Mouse (Mus musculus): ENCODE data around the gene Spty2d1. TPM values are rescaled to one million over a fixed set of nuclear protein-coding genes. Genes with fewer than 3 reads are reported as not detected.
A peak's percentile ranks its signal among the peaks of the same experiment; 100 is the strongest.

Gene Spty2d1
- polyA plus RNA-seq (2016; fragmentation: Nextera tagmentation; extraction: Ambion mirVana) = 12.4 and 12.8 TPM in 2 replicates

DNA sequence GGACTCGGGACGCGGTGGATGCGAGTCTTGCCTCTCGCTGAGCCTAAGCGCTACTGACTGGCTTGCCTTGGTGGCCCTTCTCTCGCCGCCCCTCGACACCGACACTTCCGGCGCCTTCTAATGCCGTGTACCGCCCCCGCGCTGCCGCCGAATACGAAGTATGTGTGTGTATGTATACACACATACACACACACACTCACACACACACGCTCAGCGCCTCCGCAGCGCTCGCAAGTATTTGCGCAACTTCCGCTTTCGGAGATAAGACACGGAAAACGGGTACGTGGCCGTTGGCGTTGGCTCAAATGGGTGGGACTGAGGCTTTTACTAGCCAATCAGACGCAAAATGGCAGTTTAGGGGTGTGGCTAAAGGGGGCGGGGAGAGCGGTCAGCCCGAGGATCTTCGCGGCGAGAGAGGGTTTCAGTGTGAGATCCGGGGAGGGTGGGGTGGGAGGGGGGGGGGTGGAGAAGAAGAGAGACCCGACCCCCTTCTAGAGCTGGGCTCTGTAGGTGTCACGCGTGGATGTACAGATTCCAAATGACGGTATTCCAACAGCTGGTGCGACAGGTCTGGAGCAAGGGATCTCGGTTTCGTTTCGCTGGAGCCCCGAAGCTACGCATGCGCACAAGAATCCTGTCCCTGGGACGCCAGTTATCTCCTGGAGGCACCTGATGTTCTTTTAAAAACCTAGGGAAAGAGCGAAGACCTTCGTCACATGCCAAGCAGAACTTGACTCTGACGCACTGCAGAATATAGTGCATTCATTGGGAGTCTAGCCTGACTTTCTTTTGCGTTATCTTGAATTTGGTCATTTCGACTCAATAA, at the start of gene Spty2d1:
Gene Spty2d1, minus strand, starts transcription at position 244 of the 826 bp plus-strand sequence.
- H3K4me3 ChIP-seq = peak within 1 kb of the TSS; percentile 81
- H3K27me3 ChIP-seq (replicated peaks; ENCODE audit: low read depth, poor library complexity, severe bottlenecking) = no peaks in the 10 kb centered on the region
- DNase-seq (ENCODE audit: low spot score) = peak; percentile 94
- no peaks in the 10 kb centered on the region for H3K36me3 ChIP-seq (replicated peaks)
- WGBS = 1% methylated on average over 57 of the region's 57 CpGs
- H3K9me3 ChIP-seq = no peaks in the 10 kb centered on the region
- H3K27ac ChIP-seq (replicated peaks) = peak within 1 kb of the TSS; percentile 89
- H3K4me1 ChIP-seq = peaks cover 27% of the 10 kb centered on the region

DNA sequence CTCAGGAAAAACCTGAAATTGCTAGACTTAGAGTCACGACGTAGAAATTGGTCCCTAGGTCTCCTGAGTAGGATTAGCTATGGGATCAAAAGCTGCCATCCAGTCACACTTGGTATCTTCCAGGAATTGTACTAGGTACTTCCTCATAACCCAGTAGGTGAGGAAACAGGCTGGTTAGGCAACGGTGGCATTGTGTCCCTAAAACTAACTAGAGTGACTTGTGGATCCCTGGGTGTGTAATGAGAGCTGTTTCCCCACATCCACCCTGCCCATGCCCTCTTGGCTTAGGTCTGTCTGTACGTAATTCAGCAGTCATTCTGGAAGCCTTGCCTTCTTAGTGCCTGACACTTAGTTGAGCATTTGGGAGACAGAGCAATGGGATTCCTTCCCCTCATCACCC, 48.1 kb upstream of the Spty2d1 start:
- Histone ChIP-seq H3K36me3 (replicated peaks) (peaks cover 16% of the 10 kb centered on the region), H3K27ac (replicated peaks) (no peak overlapping the region), H3K9me3 (no peaks in the 10 kb centered on the region), H3K4me3 (no peak overlapping the region), H3K27me3 (replicated peaks; ENCODE audit: low read depth, poor library complexity, severe bottlenecking) (no peaks in the 10 kb centered on the region), H3K4me1 (peaks cover 14% of the 10 kb centered on the region)
- DNase-seq (ENCODE audit: low spot score) = no peak
- WGBS = 84% methylated on average over 4 of the region's 4 CpGs

DNA sequence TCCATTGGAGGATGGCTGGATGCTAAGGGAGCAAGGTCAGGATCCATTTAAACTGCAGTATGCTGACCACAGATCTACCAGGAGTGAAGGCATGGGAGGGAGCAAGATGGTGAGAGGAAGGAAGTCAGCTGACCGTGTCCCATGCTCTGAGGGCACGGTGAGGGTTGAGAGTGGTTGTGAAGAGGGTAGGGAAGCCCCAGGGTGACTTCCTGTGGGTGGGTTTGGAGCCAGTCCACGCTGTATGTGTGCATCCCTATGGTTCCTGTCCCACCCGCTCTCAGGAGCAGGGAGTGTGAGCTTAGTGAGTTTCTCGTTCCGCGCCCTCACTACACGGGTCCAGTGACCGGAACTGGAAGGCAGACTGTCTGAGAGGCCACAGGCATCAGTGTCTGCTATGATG, 47.5 kb upstream of the Spty2d1 start:
- 75% methylated on average over 9 of the region's 9 CpGs for WGBS
- no peak overlapping the region for H3K27ac ChIP-seq (replicated peaks)
- H3K27me3 ChIP-seq (replicated peaks; ENCODE audit: low read depth, poor library complexity, severe bottlenecking) = no peaks in the 10 kb centered on the region
- no peak overlapping the region for H3K4me3 ChIP-seq
- H3K9me3 ChIP-seq = no peaks in the 10 kb centered on the region
- H3K36me3 ChIP-seq (replicated peaks) = peaks cover 16% of the 10 kb centered on the region
- H3K4me1 ChIP-seq = peaks cover 19% of the 10 kb centered on the region
- DNase-seq (ENCODE audit: low spot score) = no peak

DNA sequence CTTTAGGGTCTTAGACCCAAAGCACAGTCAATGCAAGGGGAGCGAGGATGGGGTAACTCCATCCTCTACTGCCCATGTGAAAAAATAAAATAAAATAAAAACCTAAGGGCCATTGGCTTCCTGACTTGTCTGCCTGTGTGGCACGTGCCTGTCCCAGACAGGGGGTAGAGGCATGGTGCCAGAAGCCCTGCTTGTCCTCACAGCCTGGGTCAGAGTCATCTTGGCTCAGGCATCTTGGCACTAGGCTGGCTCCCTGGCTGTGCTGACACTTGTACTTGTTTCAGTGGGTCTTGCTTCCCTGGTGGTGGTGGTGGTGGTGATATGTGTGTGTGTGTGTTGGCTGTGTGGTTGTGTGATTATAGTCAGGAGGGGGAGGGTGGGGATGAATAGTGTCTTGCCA, 46.5 kb upstream of the Spty2d1 start:
- 75% methylated on average over 2 of the region's 2 CpGs for WGBS
- H3K4me3 ChIP-seq = no peak overlapping the region
- H3K27ac ChIP-seq (replicated peaks) = no peak overlapping the region
- H3K4me1 ChIP-seq = peaks cover 22% of the 10 kb centered on the region
- peaks cover 2% of the 10 kb centered on the region; the same call in 1 of the 2 replicates for H3K27me3 ChIP-seq (replicated peaks; ENCODE audit: low read depth, poor library complexity, severe bottlenecking)
- H3K36me3 ChIP-seq (replicated peaks) = peaks cover 16% of the 10 kb centered on the region
- DNase-seq (ENCODE audit: low spot score) = no peak
- H3K9me3 ChIP-seq = no peaks in the 10 kb centered on the region

DNA sequence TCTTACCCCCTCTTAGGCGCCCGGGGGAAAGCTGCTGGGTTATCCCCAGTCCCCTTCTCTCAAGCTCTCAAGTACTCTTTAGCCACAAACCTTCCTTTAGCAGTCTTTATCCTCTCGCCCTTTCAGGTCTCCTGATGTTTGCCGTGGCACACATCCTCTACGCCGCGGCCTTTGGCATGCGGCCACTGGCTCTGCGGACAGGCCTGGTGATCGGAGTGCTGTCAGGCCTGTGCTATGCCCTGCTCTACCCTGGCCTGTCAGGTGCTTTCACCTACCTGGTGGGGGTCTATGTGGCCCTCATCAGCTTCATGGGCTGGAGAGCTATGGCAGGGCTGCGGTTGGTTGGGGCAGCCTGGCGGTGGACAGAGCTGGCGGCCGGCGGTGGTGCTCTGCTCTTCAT, 45.1 kb upstream of the Spty2d1 start:
- no peaks in the 10 kb centered on the region for H3K9me3 ChIP-seq
- H3K27ac ChIP-seq (replicated peaks) = no peak overlapping the region
- DNase-seq (ENCODE audit: low spot score) = no peak
- peaks cover 9% of the 10 kb centered on the region; the same call in 1 of the 2 replicates for H3K27me3 ChIP-seq (replicated peaks; ENCODE audit: low read depth, poor library complexity, severe bottlenecking)
- H3K4me3 ChIP-seq = no peak overlapping the region
- H3K4me1 ChIP-seq = peaks cover 22% of the 10 kb centered on the region
- 96% methylated on average over 15 of the region's 15 CpGs for WGBS
- peaks cover 16% of the 10 kb centered on the region for H3K36me3 ChIP-seq (replicated peaks)

DNA sequence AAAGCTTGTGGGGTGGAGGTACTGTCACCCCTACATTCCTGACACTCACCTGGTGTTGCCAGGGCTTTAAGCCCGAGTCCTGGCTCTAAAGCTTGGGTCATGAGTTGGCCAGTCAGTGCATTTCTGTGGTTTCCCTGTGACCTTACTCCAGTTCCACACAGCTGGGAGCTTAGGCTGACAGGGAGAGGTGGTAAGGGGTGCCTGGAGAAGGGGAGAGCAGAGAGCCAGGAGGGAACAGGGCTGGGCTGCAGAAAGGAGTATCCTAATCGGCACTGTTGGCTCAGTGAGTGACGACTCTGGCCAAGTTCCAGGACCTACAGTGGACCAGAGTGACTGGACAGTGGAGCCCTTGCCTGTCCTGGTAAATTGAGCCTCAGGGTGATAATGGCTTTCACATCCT, 44.1 kb upstream of the Spty2d1 start:
- H3K4me1 ChIP-seq = peaks cover 22% of the 10 kb centered on the region
- 36% methylated on average over 3 of the region's 3 CpGs for WGBS
- H3K36me3 ChIP-seq (replicated peaks) = peaks cover 16% of the 10 kb centered on the region
- no peak for DNase-seq (ENCODE audit: low spot score)
- peaks cover 9% of the 10 kb centered on the region; the same call in 1 of the 2 replicates for H3K27me3 ChIP-seq (replicated peaks; ENCODE audit: low read depth, poor library complexity, severe bottlenecking)
- 0 out of 2 replicates have a peak overlapping the region, but pooled peaks have one; percentile 1 for H3K27ac ChIP-seq (replicated peaks)
- peak overlapping the region; percentile 93; the same call in 1 of the 2 replicates for H3K4me3 ChIP-seq
- H3K9me3 ChIP-seq = no peaks in the 10 kb centered on the region

DNA sequence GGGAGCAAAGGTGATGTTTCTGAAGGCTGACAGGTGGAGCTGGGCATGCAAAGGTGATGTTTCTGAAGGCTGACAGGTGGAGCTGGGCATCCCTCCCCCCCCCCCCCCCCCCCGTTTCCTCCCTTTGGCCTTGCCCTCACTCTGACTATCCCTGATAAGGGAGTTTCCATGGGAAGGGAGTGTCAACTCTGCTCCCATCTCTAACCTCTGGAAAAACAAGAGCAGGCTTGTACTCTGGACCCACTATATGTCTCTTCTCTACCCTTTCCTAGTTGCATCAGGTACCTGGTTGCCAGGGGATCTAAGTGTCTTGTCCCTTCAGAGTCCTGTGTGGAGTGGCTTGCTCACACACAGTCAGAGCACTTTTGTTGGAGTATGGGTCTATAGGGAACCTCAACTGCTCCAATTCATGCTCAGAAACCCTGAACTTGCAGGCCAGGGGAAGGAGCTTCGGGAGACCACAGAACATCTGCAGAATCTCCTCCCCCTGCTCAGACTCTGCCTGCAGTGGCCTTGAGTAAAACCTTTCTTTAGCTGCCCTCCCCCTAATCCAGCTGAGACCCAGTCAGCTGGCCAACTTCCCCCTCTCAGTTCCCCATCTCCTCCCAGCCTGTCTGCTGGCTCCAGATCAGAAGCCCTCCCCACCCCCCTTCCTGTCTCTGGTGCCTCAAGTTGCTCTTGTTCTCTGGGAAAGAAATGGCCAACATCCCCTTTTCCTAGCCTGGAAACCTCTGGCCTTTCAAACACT, 43.4 kb upstream of the Spty2d1 start:
- 9% methylated on average over 2 of the region's 2 CpGs for WGBS
- peak; percentile 28 for DNase-seq (ENCODE audit: low spot score)
- H3K27ac ChIP-seq (replicated peaks) = 0 out of 2 replicates have a peak overlapping the region, but pooled peaks have one; percentile 14
- H3K4me1 ChIP-seq = peaks cover 22% of the 10 kb centered on the region
- H3K4me3 ChIP-seq = peak overlapping the region; percentile 93
- peaks cover 9% of the 10 kb centered on the region; the same call in 1 of the 2 replicates for H3K27me3 ChIP-seq (replicated peaks; ENCODE audit: low read depth, poor library complexity, severe bottlenecking)
- H3K36me3 ChIP-seq (replicated peaks) = peaks cover 16% of the 10 kb centered on the region
- H3K9me3 ChIP-seq = no peaks in the 10 kb centered on the region

DNA sequence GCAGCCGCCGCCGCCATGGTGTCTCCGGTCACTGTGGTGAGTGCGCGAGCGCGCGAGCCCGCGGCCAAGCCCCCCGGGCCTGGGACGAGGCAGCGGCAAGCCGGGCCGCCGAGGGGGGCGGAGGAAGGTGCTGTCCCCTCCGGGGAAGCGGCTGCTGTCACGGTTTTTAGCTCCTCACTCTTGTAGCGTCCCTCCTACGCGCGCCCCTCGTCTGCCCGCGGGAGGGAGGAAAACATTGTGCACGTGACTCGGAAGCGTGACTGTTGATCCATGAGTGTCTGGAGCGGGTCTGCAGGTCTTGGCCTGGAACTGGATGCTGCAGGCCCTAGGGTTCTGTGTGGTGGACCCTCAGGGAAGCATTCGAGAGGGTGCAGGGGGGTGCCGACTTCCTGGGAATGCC, 42.6 kb upstream of the Spty2d1 start:
- DNase-seq (ENCODE audit: low spot score) = no peak
- under 1% methylated on average over 34 of the region's 34 CpGs for WGBS
- H3K4me3 ChIP-seq = peak overlapping the region; percentile 93
- H3K27me3 ChIP-seq (replicated peaks; ENCODE audit: low read depth, poor library complexity, severe bottlenecking) = peaks cover 9% of the 10 kb centered on the region; the same call in 1 of the 2 replicates
- H3K27ac ChIP-seq (replicated peaks) = peak overlapping the region; percentile 96
- no peaks in the 10 kb centered on the region for H3K9me3 ChIP-seq
- peaks cover 16% of the 10 kb centered on the region for H3K36me3 ChIP-seq (replicated peaks)
- H3K4me1 ChIP-seq = peaks cover 22% of the 10 kb centered on the region

DNA sequence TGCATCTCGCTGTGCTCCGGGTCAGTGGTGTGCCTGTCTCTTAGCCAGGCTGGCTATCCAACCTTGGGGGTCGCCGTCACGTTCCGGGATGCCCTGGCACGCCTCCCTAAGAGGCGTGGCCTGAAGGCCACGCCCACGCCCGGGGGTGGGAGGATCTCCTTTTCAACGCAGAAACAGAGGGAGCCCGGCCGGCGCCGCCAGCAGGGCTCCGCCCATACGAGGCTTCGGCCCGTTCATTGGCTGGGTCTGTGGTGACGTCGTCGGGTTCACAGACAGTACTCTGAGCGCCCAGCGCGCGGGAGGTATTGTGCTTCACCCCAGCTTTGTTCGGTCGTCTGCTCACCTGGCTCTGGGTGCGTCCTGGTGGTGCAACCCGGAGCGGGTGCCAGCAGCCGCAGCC, 42.2 kb upstream of the Spty2d1 start, which contains the start of gene Tmem86a:
Gene Tmem86a, plus strand, starts transcription at position 236 of the 400 bp plus-strand sequence.
- peak within 1 kb of the TSS; percentile 93 for H3K4me3 ChIP-seq
- H3K9me3 ChIP-seq = no peaks in the 10 kb centered on the region
- H3K27me3 ChIP-seq (replicated peaks; ENCODE audit: low read depth, poor library complexity, severe bottlenecking) = peaks cover 9% of the 10 kb centered on the region; the same call in 1 of the 2 replicates
- H3K36me3 ChIP-seq (replicated peaks) = peaks cover 16% of the 10 kb centered on the region
- peak; percentile 97 for DNase-seq (ENCODE audit: low spot score)
- H3K27ac ChIP-seq (replicated peaks) = peak within 1 kb of the TSS; percentile 96
- 0% methylated on average over 33 of the region's 33 CpGs for WGBS
- H3K4me1 ChIP-seq = peaks cover 22% of the 10 kb centered on the region

DNA sequence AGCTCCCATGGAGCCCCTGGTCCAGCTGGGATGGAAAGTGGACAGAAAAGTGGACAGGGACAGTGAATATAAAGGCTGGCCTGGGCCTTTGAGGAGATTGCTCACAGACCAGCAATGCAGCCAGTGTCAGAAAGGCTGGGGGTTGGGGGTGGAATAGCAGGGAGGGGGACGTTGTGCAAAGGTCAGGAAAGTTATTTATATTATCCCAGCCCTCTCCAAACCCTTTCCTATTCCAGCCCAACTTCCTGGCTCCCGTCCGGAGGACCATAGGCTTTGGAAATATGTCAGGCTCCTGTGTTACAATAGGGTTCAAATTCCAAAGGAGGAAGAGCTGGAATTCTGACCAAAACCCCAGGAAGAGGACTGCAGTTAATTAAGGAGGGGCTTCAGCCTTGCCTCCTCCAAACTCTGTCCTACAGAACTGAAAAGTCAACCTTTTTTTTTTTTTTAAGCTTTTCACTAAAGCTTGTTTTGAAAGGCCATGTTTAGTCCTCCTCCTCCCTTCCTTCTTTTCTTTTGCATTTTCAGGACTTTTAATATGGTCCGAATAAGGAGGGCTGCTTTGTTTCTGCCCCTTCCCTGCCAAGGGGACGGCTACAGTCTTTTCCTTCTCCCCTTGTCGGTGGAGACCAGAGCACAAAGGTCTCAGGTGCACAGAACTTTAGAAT, 34.7 kb upstream of the Spty2d1 start:
- Histone ChIP-seq H3K4me3 (no peak overlapping the region), H3K36me3 (replicated peaks) (no peaks in the 10 kb centered on the region), H3K4me1 (peaks cover 16% of the 10 kb centered on the region), H3K27ac (replicated peaks) (peak overlapping the region; percentile 1; the same call in 1 of the 2 replicates), H3K9me3 (no peaks in the 10 kb centered on the region), H3K27me3 (replicated peaks; ENCODE audit: low read depth, poor library complexity, severe bottlenecking) (no peaks in the 10 kb centered on the region)
- WGBS = 43% methylated on average over 6 of the region's 6 CpGs
- DNase-seq (ENCODE audit: low spot score) = peak; percentile 18

DNA sequence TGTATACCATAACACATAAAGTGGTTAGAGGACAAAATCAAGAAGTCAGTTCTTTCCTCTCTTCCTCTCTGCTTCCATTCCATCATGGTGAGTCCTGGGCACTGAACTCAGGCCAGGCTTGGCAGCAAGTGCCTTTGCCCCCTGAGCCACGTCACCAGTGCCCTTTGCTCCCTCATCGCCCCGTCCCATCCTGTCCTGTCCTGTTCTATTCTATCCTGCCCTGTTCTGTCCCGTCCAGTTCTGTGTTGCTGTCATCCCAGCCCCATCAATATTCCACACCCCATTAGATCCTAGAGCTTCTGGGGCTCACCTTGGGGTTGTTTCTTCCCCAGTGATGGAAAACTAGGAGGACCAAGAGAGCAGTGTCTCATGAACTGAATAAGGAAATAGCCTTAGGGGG, 33.9 kb upstream of the Spty2d1 start:
- Histone ChIP-seq H3K4me3 (no peak overlapping the region), H3K27me3 (replicated peaks; ENCODE audit: low read depth, poor library complexity, severe bottlenecking) (no peaks in the 10 kb centered on the region), H3K9me3 (no peaks in the 10 kb centered on the region), H3K36me3 (replicated peaks) (no peaks in the 10 kb centered on the region), H3K27ac (replicated peaks) (0 out of 2 replicates have a peak overlapping the region, but pooled peaks have one; percentile 1), H3K4me1 (peaks cover 16% of the 10 kb centered on the region)
- 80% methylated on average over 4 of the region's 4 CpGs for WGBS
- no peak for DNase-seq (ENCODE audit: low spot score)

DNA sequence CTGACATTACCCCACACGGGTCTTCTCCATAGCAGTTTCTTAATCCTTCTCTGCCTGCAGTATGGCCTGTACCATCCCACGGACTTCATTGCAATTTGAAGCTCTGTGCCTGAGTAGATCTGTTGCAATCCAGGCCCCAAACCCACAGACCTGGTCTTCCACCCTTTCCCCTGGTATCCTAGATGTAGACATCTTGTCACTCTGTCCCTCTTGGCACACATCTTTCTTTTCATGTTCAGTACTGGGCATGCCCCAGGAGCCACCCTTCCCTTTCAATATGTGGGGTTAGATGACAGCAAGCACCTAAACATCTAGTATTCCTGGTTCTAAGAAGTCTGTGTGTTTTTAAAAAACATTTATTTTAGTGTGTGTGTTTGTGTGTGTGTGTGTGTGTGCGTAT, 33.5 kb upstream of the Spty2d1 start:
- Histone ChIP-seq H3K4me3 (no peak overlapping the region), H3K27ac (replicated peaks) (no peak overlapping the region), H3K4me1 (peaks cover 16% of the 10 kb centered on the region), H3K9me3 (no peaks in the 10 kb centered on the region), H3K36me3 (replicated peaks) (no peaks in the 10 kb centered on the region), H3K27me3 (replicated peaks; ENCODE audit: low read depth, poor library complexity, severe bottlenecking) (no peaks in the 10 kb centered on the region)
- WGBS = 86% methylated on average over 3 of the region's 3 CpGs
- no peak for DNase-seq (ENCODE audit: low spot score)
